Mouse (Mus musculus): Measurements from ENCODE around the gene Ubxn11.
A peak's percentile ranks its signal among the peaks of the same experiment; 100 is the strongest.

DNA sequence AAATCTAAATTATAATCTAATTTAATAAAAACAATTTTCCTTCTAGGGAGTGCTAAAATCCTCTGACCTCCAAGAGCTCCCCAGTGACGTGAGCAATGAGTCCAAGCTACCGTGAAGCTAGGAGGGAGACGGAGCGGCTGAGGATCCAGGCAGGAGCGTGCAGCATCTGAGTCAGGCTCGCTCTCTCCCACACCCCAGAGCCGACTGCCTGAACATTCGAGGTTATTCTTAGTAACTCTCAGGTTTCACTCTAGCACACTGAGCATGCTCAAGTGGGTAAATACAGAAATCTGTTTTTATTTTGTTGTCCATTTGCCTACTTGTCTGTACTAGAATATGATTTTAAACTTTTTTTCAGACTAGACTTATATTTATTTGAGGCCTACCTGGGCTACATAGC is 54.4 kb downstream of the Ubxn11 start:
- TF ChIP-seq POLR2A (IDR thresholded peaks at IDR 0.05; ENCODE audit: extremely low read depth, insufficient read depth, low read length), result peak; percentile 19; the same call in 1 of the 2 replicates
- TF ChIP-seq CTCF (IDR thresholded peaks at IDR 0.05; ENCODE audit: extremely low read depth, insufficient read depth, low read length), result no peak

Data from cortical plate, adult 2 months (tissue).